Mouse (Mus musculus) brain, embryonic 14.5 days (tissue): ENCODE measurements around the gene Aff3. TPM values are rescaled to one million over a fixed set of nuclear protein-coding genes. Genes with fewer than 3 reads are reported as not detected.

Source experiments
- DNase-seq: peaks from one replicate; pipeline ENCODE4 v3.0.0-alpha.2; 2011; ENCODE audit warnings: low read depth
- CTCF ChIP-seq: fragments of 200-500 bp; IDR thresholded peaks from 2 replicates; pipeline ENCODE4 v1.5.1; 2012; ENCODE audit warnings: inconsistent platforms, mild to moderate bottlenecking, moderate library complexity, borderline replicate concordance; ENCODE audit not compliant: insufficient read depth, insufficient read length; ENCODE audit errors: extremely low read depth
- POLR2A ChIP-seq: fragments of 200-500 bp; IDR thresholded peaks from 2 replicates; pipeline ENCODE4 v1.6.1; 2012; ENCODE audit warnings: mild to moderate bottlenecking, inconsistent platforms, borderline replicate concordance; ENCODE audit not compliant: poor library complexity, insufficient read depth, insufficient read length, severe bottlenecking; ENCODE audit errors: extremely low read depth
- polyA plus RNA-seq: library from polyadenylated mRNA; depleted of rRNA; stranded (reverse); fragments of >200 nt; gene quantifications from 2 replicates; pipeline ENCODE4 v1.2.3, GENCODE M21; 2012; rRNA removed

Aff3 gene
- polyA plus RNA-seq, 1 experiment: 52.5 TPM

GRCm38 (mm10) chr1:38146008-38146407, 518.7 kb downstream of the Aff3 start:
- DNase-seq: no peak
- TF ChIP-seq CTCF: no peak
- TF ChIP-seq POLR2A: no peak

GRCm38 (mm10) chr1:38141371-38141770, 523.4 kb downstream of the Aff3 start:
- no peak for DNase-seq

GRCm38 (mm10) chr1:38140911-38141310, 523.8 kb downstream of the Aff3 start:
- DNase-seq: no peak
- TF ChIP-seq CTCF: no peak
- no peak for TF ChIP-seq POLR2A

More at GRCm38 (mm10) chr1:38141371-38141770, 523.4 kb downstream of the Aff3 start:
- TF ChIP-seq CTCF: no peak
- TF ChIP-seq POLR2A: no peak

- no peak for DNase-seq
- TF ChIP-seq CTCF (no peak), POLR2A (no peak)
Observed at GRCm38 (mm10) chr1:38139396-38139795, 525.4 kb downstream of the Aff3 start.

GRCm38 (mm10) chr1:38132942-38133341, 531.8 kb downstream of the Aff3 start:
- TF ChIP-seq CTCF (no peak), POLR2A (no peak)

GRCm38 (mm10) chr1:38130715-38131483, 533.9 kb downstream of the Aff3 start:
- DNase-seq: peak; percentile 20
- TF ChIP-seq POLR2A (no peak), CTCF (no peak)

More at GRCm38 (mm10) chr1:38132942-38133341, 531.8 kb downstream of the Aff3 start:
- DNase-seq: no peak

GRCm38 (mm10) chr1:38129501-38130267, 535.1 kb downstream of the Aff3 start, which contains the start of gene Rev1:
Gene Rev1, minus strand, starts transcription at chr1:38129801.
- DNase-seq: peak; percentile 97
- TF ChIP-seq CTCF (peak; percentile 90), POLR2A (peak; percentile 92)

- no peak for TF ChIP-seq POLR2A
- no peak for TF ChIP-seq CTCF
- DNase-seq: peak; percentile 60
Observed at GRCm38 (mm10) chr1:38128919-38129436, 535.8 kb downstream of the Aff3 start.

Other genes starting within 250 kb of the Aff3 start
- gene Lonrf2, start 171.8 kb upstream of the Aff3 start, polyA plus RNA-seq: 51.9 and 73.3 TPM in 2 replicates
- gene Chst10, start 233.2 kb upstream of the Aff3 start, polyA plus RNA-seq: 18.8 and 38.2 TPM in 2 replicates